Comparison of ENCODE assay signal across 35 mouse cellular contexts in the genomic region with DNA sequence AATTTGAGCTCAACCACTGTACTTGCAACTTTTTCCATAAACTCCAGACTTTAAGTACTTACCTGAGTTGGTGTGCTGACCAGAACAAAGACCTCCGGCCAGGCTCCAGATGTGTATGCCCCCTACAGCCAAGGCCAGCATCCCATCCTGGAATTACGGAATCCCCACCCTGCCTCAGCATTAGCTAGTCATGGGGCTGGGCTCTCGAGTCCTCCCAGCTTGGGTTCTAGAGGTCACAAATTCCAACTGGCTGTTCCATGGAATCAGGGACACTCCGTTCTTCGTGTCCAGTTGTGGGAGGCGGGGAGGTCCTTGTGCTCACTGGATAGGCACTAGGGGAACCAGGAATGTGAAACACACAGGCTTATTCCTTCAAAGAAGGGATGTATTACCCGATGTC. TPM values are rescaled to one million over a fixed set of nuclear protein-coding genes. Genes with fewer than 3 reads are reported as not detected.
"Had no signal": no experiment of that assay in that cellular context is flagged by ENCODE, and none has a peak within 500 bp of the region (broad histone marks: within the 10 kb centered on the region; RNA-seq: fewer than 3 reads in every experiment).

Cyp19a1 (minus strand) TSS at position 101 of the 400 bp plus-strand sequence.

- H3K4me3 ChIP-seq: left cerebral cortex, adult 2 months; limb, embryonic 10.5 days; limb, embryonic 12.5 days; limb, embryonic 13.5 days; limb, embryonic 15.5 days; liver, embryonic 12.5 days; liver, embryonic 13.5 days; liver, embryonic 15.5 days; lung, embryonic 15.5 days; megakaryocyte, embryonic 14.5 days; midbrain, embryonic 10.5 days; midbrain, embryonic 12.5 days; midbrain, embryonic 13.5 days; midbrain, embryonic 15.5 days; myocyte had no signal

- H3K36me3 ChIP-seq: limb, embryonic 10.5 days; limb, embryonic 12.5 days; limb, embryonic 13.5 days; limb, embryonic 15.5 days; liver, embryonic 12.5 days; liver, embryonic 13.5 days; liver, embryonic 15.5 days; lung, embryonic 15.5 days; midbrain, embryonic 10.5 days; midbrain, embryonic 12.5 days; midbrain, embryonic 13.5 days; midbrain, embryonic 15.5 days had no signal

- H3K4me1 ChIP-seq: limb, embryonic 12.5 days; limb, embryonic 13.5 days; limb, embryonic 15.5 days; liver, embryonic 12.5 days; liver, embryonic 13.5 days; liver, embryonic 15.5 days; lung, embryonic 15.5 days; megakaryocyte, embryonic 14.5 days; midbrain, embryonic 10.5 days; midbrain, embryonic 12.5 days; midbrain, embryonic 13.5 days; midbrain, embryonic 15.5 days had no signal

- DNase-seq: left cerebral cortex, postnatal 4 days; liver; liver, embryonic 13.5 days; liver, postnatal 0 days; lung, adult 18-20 months; lung, adult 2 months; lung, embryonic 14.5 days; lung, postnatal 10 days; lung, postnatal 14 days; lung, postnatal 36 days; lung, postnatal 4 days; midbrain, embryonic 14.5 days had no signal

- H3K27ac ChIP-seq: left cerebral cortex, adult 2 months; limb, embryonic 10.5 days; limb, embryonic 12.5 days; limb, embryonic 13.5 days; limb, embryonic 15.5 days; liver, embryonic 12.5 days; liver, embryonic 13.5 days; liver, embryonic 14.5 days; liver, embryonic 15.5 days; lung, embryonic 15.5 days; macrophage; midbrain, embryonic 10.5 days; midbrain, embryonic 12.5 days; midbrain, embryonic 13.5 days; midbrain, embryonic 15.5 days had no signal

- H3K27me3 ChIP-seq: limb, embryonic 12.5 days; limb, embryonic 13.5 days; limb, embryonic 15.5 days; liver, embryonic 12.5 days; liver, embryonic 13.5 days; liver, embryonic 15.5 days; lung, embryonic 15.5 days; megakaryocyte, embryonic 14.5 days; midbrain, embryonic 12.5 days; midbrain, embryonic 13.5 days; midbrain, embryonic 15.5 days had no signal

RNA-seq across cellular contexts. Expression of gene Cyp19a1, which starts in this region (rescaled TPM):
- polyA plus RNA-seq: limb, embryonic 10.5 days; limb, embryonic 11.5 days; limb, embryonic 12.5 days; limb, embryonic 13.5 days; limb, embryonic 15.5 days; liver, adult 2 months; liver, embryonic 11.5 days; liver, embryonic 12.5 days; liver, embryonic 13.5 days; liver, embryonic 14.5 days; liver, embryonic 15.5 days; liver, embryonic 16.5 days; liver, postnatal 0 days; lung, adult 2 months; lung, embryonic 14.5 days; lung, embryonic 15.5 days; lung, embryonic 16.5 days; lung, postnatal 0 days; macrophage; midbrain, embryonic 11.5 days; midbrain, embryonic 12.5 days; midbrain, embryonic 14.5 days; midbrain, embryonic 15.5 days; myocyte had no signal
